Mouse (Mus musculus) neutrophil, adult 65 days (primary cell): ENCODE measurements around the gene Robo4. TPM values are rescaled to one million over a fixed set of nuclear protein-coding genes. Genes with fewer than 3 reads are reported as not detected.

Experiments
- total RNA-seq: library from RNA; stranded (reverse); gene quantifications from 2 replicates; pipeline ENCODE4 v1.2.4, GENCODE M21; 2023

Robo4 gene
- total RNA-seq, result 1.0 TPM in 1 of 2 replicates, not detected in the other

DNA sequence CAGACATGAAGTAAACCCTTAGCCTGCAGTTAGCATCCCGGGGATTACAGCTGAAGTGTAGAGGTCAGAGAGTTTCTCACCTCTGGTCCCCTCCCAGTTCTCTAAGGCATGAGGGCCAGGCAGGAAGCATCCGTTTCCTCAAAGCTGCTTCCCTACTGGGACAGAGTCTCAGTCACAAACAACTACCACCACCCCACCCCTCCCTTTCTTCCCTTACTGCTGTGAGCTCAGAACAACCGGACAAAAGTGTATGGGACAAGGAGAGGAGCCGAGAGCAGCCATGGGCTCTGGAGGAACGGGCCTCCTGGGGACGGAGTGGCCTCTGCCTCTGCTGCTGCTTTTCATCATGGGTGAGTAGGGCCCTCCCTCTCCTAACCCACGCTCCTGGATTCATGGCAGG, at the start of gene Robo4:
Gene Robo4 (plus strand): TSS at position 96 of the 400 bp plus-strand sequence.

DNA sequence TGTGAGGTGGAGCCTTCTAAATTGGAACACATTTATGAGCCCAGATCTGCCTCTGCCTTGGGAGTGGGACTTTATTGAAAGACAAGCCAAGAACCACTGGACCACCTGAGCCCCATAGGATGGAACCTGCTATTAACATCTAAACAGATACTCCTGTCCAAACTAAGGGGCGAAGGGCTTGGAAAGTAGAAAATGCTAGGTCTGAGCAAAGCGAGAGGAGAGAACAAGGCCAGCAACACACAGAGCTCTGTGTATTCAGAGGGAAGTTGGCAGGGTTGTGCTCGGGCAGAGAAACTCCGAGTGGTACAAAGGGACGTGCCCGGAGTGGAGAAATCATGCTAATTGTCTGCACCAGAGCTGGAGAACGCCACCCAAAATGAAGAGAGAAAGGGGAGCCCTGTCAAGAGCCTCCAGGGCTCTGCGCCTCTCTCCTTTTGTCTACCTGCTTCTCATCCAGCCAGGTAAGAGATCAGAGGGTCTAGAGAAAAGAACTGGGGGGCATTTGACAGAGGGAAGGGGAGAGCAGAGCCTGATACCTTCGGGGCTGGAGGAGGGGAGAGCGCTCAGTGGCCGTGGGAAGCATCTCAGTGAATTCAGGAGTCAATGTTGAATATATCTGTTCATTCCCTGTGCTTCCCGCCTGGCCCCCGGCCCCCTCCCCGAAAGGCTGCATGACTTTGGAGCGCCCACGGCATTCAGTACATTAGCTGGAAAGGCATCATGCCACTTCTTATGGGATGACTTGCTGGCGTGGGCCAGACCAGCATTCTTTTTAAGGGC, 34.2 kb upstream of the Robo4 start, which contains the start of gene Hepacam:
Gene Hepacam (plus strand): TSS at position 51 of the 780 bp plus-strand sequence.

DNA sequence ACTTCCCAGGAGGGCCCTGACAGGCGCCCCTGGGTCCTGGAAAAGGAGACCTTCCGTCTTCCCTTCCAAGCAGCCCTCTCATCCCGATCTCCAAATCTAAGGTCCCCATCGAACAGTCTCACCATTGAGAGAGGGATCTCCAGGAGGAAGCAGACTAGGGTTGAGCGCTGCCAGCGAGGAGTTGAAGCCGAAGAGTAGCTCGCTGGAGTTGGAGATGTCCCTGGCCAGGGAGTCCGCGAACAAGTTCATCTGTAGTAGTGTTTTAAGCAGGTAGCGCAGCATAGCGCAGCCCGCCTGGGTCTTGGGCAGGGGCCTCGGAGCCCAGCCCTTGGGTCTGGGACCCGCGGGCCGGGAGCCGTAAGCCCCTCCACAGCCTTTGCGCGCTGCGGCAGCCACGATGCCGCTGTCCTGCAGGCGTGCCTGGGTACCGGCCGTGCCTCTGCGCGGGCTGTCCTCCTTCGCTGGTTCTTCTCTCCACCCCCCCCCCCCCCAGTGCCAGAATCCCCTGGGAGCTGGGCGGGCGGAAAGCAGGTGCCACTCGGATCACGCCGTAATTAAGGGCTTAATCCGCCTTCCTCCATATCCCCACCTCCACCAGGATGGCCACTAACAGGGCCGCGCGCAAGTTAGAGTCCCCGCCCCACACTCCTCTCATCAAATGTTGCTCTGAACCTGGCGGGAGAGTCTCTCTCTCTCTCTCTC, 31.2 kb downstream of the Robo4 start, which contains the start of gene Robo3:
Gene Robo3 (minus strand): TSS at position 527 of the 702 bp plus-strand sequence.

Other genes starting within 250 kb of the Robo4 start
- gene Tmem218, start 193.7 kb upstream of the Robo4 start, total RNA-seq, result 1.2 and 1.3 TPM in 2 replicates
- gene Slc37a2, start 146.2 kb upstream of the Robo4 start, total RNA-seq, result 11.0 and 11.3 TPM in 2 replicates
- 7.9 and 8.7 TPM in 2 replicates for gene Ccdc15, start 53.5 kb upstream of the Robo4 start, total RNA-seq
- not detected in 2 replicates for gene Hepacam, start 34.5 kb upstream of the Robo4 start, total RNA-seq
- 0.32 TPM in 1 of 2 replicates, not detected in the other for gene Robo3, start 31.3 kb downstream of the Robo4 start, total RNA-seq
- 6.8 and 10.4 TPM in 2 replicates for gene Msantd2, start 87.4 kb downstream of the Robo4 start, total RNA-seq
- not detected in 2 replicates for gene Esam, start 126.2 kb downstream of the Robo4 start, total RNA-seq
- not detected in 2 replicates for gene Vsig2, start 137.4 kb downstream of the Robo4 start, total RNA-seq
- gene Nrgn, start 151.0 kb downstream of the Robo4 start, total RNA-seq, result 1.4 and 1.9 TPM in 2 replicates
- gene Siae, start 153.8 kb downstream of the Robo4 start, total RNA-seq, result 2.5 and 2.6 TPM in 2 replicates
- gene Spa17, start 211.8 kb downstream of the Robo4 start, total RNA-seq, result 0.73 TPM in 1 of 2 replicates, not detected in the other